Mouse (Mus musculus) kidney, embryonic 14.5 days (tissue): ENCODE measurements at regions not wholly inside any gene's neighbourhood (a gene's known extent, or its start where the extent isn't known, plus 50 kb on each side); places are given as distances from the start of the nearest gene placed in this dataset.
"Not testable (repeated sequence)": the region's sequence is repeated elsewhere in the genome, so short reads cannot be mapped to it uniquely, and the experiment has no call there.

Experiments
- ATAC-seq: fragments of 200-750 bp; cut with Nextera tagmentation; 2 replicates; pipeline ENCODE4 v1.8.0; 2017; ENCODE audit warnings: moderate number of reproducible peaks, mild to moderate bottlenecking, moderate TSS enrichment, moderate library complexity; ENCODE audit not compliant: low FRiP score, low TSS enrichment
- H3K27ac ChIP-seq: fragments of 300-500 bp; sonication (generic); 2 replicates; pipeline ENCODE4 v1.5.1; 2014; ENCODE audit warnings: low read depth, mild to moderate bottlenecking, low read length, moderate library complexity, mixed read lengths
- H3K27me3 ChIP-seq: fragments of 300-500 bp; sonication (generic); 2 replicates; pipeline ENCODE4 v1.6.1; 2014; ENCODE audit warnings: mild to moderate bottlenecking, low read length; ENCODE audit not compliant: control insufficient read depth, insufficient read depth
- H3K36me3 ChIP-seq: fragments of 300-500 bp; sonication (generic); 2 replicates; pipeline ENCODE4 v1.6.1; 2014; ENCODE audit warnings: low read length, mixed read lengths; ENCODE audit not compliant: control insufficient read depth, insufficient read depth
- H3K4me1 ChIP-seq: fragments of 300-500 bp; sonication (generic); 2 replicates; pipeline ENCODE4 v1.6.1; 2014; ENCODE audit warnings: low read length, mixed read lengths; ENCODE audit not compliant: control insufficient read depth, insufficient read depth
- H3K4me2 ChIP-seq: fragments of 300-500 bp; sonication (generic); replicated peaks from 2 replicates; pipeline ENCODE4 v1.6.1; 2014; ENCODE audit warnings: low read depth, mild to moderate bottlenecking, low read length
- H3K4me3 ChIP-seq: fragments of 300-500 bp; sonication (generic); 2 replicates; pipeline ENCODE4 v1.5.1; 2014; ENCODE audit warnings: mild to moderate bottlenecking, low read length
- H3K9ac ChIP-seq: fragments of 300-500 bp; sonication (generic); 2 replicates; pipeline ENCODE4 v1.6.1; 2014; ENCODE audit warnings: low read depth, mild to moderate bottlenecking, low read length, moderate library complexity
- H3K9me3 ChIP-seq: fragments of 300-500 bp; sonication (generic); 2 replicates; pipeline ENCODE4 v1.6.1; 2016; ENCODE audit warnings: low read length; ENCODE audit not compliant: control insufficient read depth
- WGBS: fragments of 180-500 bp; shearing (Covaris S2); extraction: QIAGEN DNeasy Blood & Tissue Kit; methylation state at CpG from one replicate; pipeline ENCODE4 v1.1.7; 2014; 5-methylcytosine and 5-hydroxymethylcytosine counted together

GRCm38 (mm10) chr5:134848981-134849380 lies 57.6 kb downstream of the Tmem270 start:
- Histone ChIP-seq H3K4me2 (no peak overlapping the region), H3K4me3 (no peak overlapping the region), H3K36me3 (no peaks in the 10 kb centered on the region), H3K9ac (no peak overlapping the region), H3K27ac (no peak overlapping the region), H3K27me3 (no peaks in the 10 kb centered on the region), H3K4me1 (no peaks in the 10 kb centered on the region), H3K9me3 (no peaks in the 10 kb centered on the region)
- whole genome bisulfite sequencing: 94% methylated on average over 9 of the region's 9 CpGs
- ATAC-seq: no peak

GRCm38 (mm10) chr5:134848571-134848970 lies 58.0 kb downstream of the Tmem270 start:
- Histone ChIP-seq H3K36me3 (no peaks in the 10 kb centered on the region), H3K9me3 (no peaks in the 10 kb centered on the region), H3K9ac (no peak overlapping the region), H3K4me1 (no peaks in the 10 kb centered on the region), H3K4me2 (no peak overlapping the region), H3K4me3 (no peak overlapping the region), H3K27ac (no peak overlapping the region), H3K27me3 (no peaks in the 10 kb centered on the region)
- ATAC-seq: no peak
- WGBS: 87% methylated on average over 13 of the region's 13 CpGs

GRCm38 (mm10) chr5:134845416-134845815 lies 61.1 kb downstream of the Tmem270 start:
- Histone ChIP-seq H3K9me3 (no peaks in the 10 kb centered on the region), H3K4me2 (no peak overlapping the region)
- 88% methylated on average over 4 of the region's 4 CpGs for WGBS

GRCm38 (mm10) chr5:134844216-134844615 lies 62.3 kb downstream of the Tmem270 start:
- 83% methylated on average over 3 of the region's 3 CpGs for WGBS
- not testable (repeated sequence) for H3K4me2 ChIP-seq, ATAC-seq, H3K27ac ChIP-seq, H3K4me1 ChIP-seq, H3K36me3 ChIP-seq, H3K27me3 ChIP-seq, H3K4me3 ChIP-seq, H3K9me3 ChIP-seq, H3K9ac ChIP-seq

More at GRCm38 (mm10) chr5:134845416-134845815, 61.1 kb downstream of the Tmem270 start:
- H3K4me3 ChIP-seq: no peak overlapping the region
- no peaks in the 10 kb centered on the region for H3K4me1 ChIP-seq
- H3K27ac ChIP-seq: no peak overlapping the region
- no peaks in the 10 kb centered on the region for H3K27me3 ChIP-seq
- no peak overlapping the region for H3K9ac ChIP-seq
- no peak for ATAC-seq
- no peaks in the 10 kb centered on the region for H3K36me3 ChIP-seq

GRCm38 (mm10) chr5:134841205-134841980 lies 65.1 kb downstream of the Tmem270 start:
- Histone ChIP-seq H3K9ac (no peak overlapping the region), H3K4me3 (no peak overlapping the region), H3K9me3 (0 out of 2 replicates have a peak, but pooled peaks cover 3% of the 10 kb centered on the region), H3K4me2 (no peak overlapping the region), H3K27me3 (no peaks in the 10 kb centered on the region), H3K36me3 (no peaks in the 10 kb centered on the region), H3K27ac (no peak overlapping the region), H3K4me1 (no peaks in the 10 kb centered on the region)
- 89% methylated on average over 7 of the region's 7 CpGs for WGBS
- no peak for ATAC-seq

- no peaks in the 10 kb centered on the region for H3K4me1 ChIP-seq
- H3K9me3 ChIP-seq: 0 out of 2 replicates have a peak, but pooled peaks cover 3% of the 10 kb centered on the region
- no peak overlapping the region for H3K4me3 ChIP-seq
- no peaks in the 10 kb centered on the region for H3K27me3 ChIP-seq
- H3K36me3 ChIP-seq: no peaks in the 10 kb centered on the region
- ATAC-seq: no peak
- H3K4me2 ChIP-seq: no peak overlapping the region
- H3K9ac ChIP-seq: no peak overlapping the region
- H3K27ac ChIP-seq: no peak overlapping the region
Observed at GRCm38 (mm10) chr5:134836489-134836888, 70.0 kb downstream of the Tmem270 start.

- WGBS: 78% methylated on average over 8 of the region's 8 CpGs
- ATAC-seq: no peak
- Histone ChIP-seq H3K4me1 (no peaks in the 10 kb centered on the region), H3K4me3 (no peak overlapping the region), H3K27ac (no peak overlapping the region), H3K27me3 (no peaks in the 10 kb centered on the region), H3K9ac (no peak overlapping the region), H3K9me3 (0 out of 2 replicates have a peak, but pooled peaks cover 3% of the 10 kb centered on the region), H3K36me3 (no peaks in the 10 kb centered on the region), H3K4me2 (no peak overlapping the region)
Observed at GRCm38 (mm10) chr5:134832896-134833295, 73.6 kb downstream of the Tmem270 start.

- Histone ChIP-seq H3K27ac (no peak overlapping the region), H3K9ac (no peak overlapping the region), H3K36me3 (no peaks in the 10 kb centered on the region), H3K9me3 (no peaks in the 10 kb centered on the region; the same call in 1 of the 2 replicates), H3K4me2 (no peak overlapping the region), H3K4me3 (no peak overlapping the region), H3K4me1 (no peaks in the 10 kb centered on the region), H3K27me3 (no peaks in the 10 kb centered on the region)
- 80% methylated on average over 4 of the region's 4 CpGs for WGBS
- ATAC-seq: no peak
Observed at GRCm38 (mm10) chr5:134817671-134818070, 70.5 kb upstream of the Eln start.

GRCm38 (mm10) chr5:134809121-134809520 lies 62.0 kb upstream of the Eln start:
- Histone ChIP-seq H3K9me3 (peaks cover 4% of the 10 kb centered on the region), H3K4me1 (no peaks in the 10 kb centered on the region), H3K9ac (no peak overlapping the region), H3K27me3 (no peaks in the 10 kb centered on the region), H3K4me2 (no peak overlapping the region), H3K4me3 (no peak overlapping the region), H3K36me3 (no peaks in the 10 kb centered on the region), H3K27ac (no peak overlapping the region)
- ATAC-seq: no peak
- WGBS: 73% methylated on average over 9 of the region's 9 CpGs
